Mouse (Mus musculus): Measurements from ENCODE around the gene Tmco1. TPM values are rescaled to one million over a fixed set of nuclear protein-coding genes. Genes with fewer than 3 reads are reported as not detected.

Gene Tmco1
- polyA plus RNA-seq, 1 experiment from 2014 or later = 63.5 TPM

DNA sequence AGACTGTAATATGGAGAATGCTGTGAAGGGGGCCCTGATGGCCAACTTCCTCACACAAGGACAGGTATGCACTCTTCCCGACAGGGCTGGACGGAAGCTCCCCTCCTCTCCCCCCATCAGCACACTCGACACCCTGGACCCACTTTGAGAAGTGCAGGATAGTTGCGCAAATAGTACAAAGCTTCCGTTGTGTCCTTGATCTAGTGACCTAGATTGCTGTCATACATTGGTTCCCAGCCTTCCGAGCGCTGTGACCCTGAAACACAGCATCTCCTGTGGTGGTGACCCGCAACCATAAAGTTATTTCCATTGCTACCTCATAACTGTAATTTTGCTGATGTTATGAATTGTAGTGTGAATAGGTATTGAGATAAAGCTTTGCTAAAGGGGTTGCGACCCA is 49.2 kb downstream of the Tmco1 start:
- Histone ChIP-seq H3K27me3 (no peaks in the 10 kb centered on the region), H3K4me2 (no peak overlapping the region), H3K9ac (replicated peaks) (no peak overlapping the region), H3K9me3 (no peaks in the 10 kb centered on the region), H3K27ac (no peak overlapping the region), H3K4me1 (replicated peaks) (no peaks in the 10 kb centered on the region), H3K4me3 (replicated peaks) (no peak overlapping the region), H3K36me3 (peaks cover 42% of the 10 kb centered on the region)
- ATAC-seq (ENCODE audit: insufficient number of reproducible peaks, insufficient read depth, low FRiP score, low TSS enrichment, low read depth) = no peak
- 93% methylated on average over 9 of the region's 9 CpGs for WGBS

DNA sequence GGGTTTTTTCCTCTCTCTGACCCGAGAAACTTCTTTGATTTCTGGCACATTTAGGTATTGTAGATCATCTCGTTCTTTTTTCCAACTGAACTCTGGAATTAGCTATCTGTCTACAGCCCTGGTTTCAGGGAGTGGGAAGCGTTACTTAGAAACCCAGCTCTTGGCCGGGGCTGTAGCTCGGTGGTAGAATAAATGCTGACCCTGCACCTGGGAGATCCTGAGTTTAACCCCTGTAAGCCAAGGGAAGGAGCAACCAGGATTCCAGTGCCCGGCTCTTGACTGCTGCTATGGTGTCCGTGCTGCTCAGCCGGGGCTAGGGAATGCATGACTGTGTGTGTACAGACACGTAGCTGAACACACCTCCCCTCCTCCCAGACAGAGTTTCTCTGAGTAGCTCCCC is 50.6 kb downstream of the Tmco1 start:
- WGBS = 85% methylated on average over 9 of the region's 9 CpGs
- Histone ChIP-seq H3K9me3 (no peaks in the 10 kb centered on the region), H3K4me1 (replicated peaks) (0 out of 2 replicates have a peak, but pooled peaks cover 3% of the 10 kb centered on the region), H3K4me3 (replicated peaks) (no peak overlapping the region), H3K27me3 (no peaks in the 10 kb centered on the region), H3K27ac (no peak overlapping the region), H3K4me2 (no peak overlapping the region), H3K9ac (replicated peaks) (no peak overlapping the region), H3K36me3 (peaks cover 42% of the 10 kb centered on the region)
- no peak for ATAC-seq (ENCODE audit: insufficient number of reproducible peaks, insufficient read depth, low FRiP score, low TSS enrichment, low read depth)

DNA sequence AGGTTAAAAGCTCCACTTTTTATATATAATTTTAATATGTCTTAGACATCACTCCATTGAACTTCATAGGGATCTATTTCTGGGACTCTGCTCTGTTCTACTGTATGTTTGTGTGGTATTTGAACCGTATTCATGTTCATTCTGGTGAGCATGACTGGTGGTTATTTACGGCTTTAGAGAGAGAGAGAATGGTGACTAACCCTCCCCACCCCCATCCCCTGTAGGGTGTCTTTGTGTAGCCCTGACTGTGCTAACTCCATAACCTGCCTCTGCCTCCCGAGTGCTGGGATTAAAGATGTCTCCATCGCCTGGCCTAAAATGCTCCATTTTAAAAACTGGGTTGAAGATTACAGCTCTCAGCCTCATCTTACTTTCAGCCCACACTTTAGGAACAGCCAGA is 52.1 kb downstream of the Tmco1 start:
- no peak overlapping the region for H3K4me2 ChIP-seq
- no peak for ATAC-seq (ENCODE audit: insufficient number of reproducible peaks, insufficient read depth, low FRiP score, low TSS enrichment, low read depth)
- WGBS = 82% methylated on average over 4 of the region's 4 CpGs
- H3K9ac ChIP-seq (replicated peaks) = no peak overlapping the region
- H3K4me3 ChIP-seq (replicated peaks) = no peak overlapping the region
- H3K36me3 ChIP-seq = peaks cover 36% of the 10 kb centered on the region
- no peak overlapping the region for H3K27ac ChIP-seq
- no peaks in the 10 kb centered on the region for H3K27me3 ChIP-seq
- no peaks in the 10 kb centered on the region for H3K9me3 ChIP-seq
- 0 out of 2 replicates have a peak, but pooled peaks cover 3% of the 10 kb centered on the region for H3K4me1 ChIP-seq (replicated peaks)

DNA sequence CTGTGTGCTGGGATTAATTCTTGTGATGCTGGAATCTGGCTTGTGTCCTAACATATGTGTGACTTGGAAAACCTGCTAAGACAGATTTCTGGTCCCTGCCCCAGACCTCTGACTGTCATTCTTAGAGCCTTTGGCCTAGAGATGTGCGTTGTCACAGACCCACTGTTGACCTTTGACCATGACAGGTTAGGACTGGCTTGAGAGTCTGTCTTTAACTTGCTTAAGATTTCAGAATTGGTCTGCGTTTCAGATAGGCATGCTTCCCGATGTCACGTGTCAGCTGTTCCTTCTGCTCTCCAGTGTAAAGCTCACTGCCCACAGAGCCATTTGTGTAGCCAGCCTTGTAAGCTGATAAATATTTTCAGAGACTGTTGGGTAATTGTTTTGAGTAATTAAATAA is 54.6 kb downstream of the Tmco1 start:
- 83% methylated on average over 4 of the region's 4 CpGs for WGBS
- Histone ChIP-seq H3K4me3 (replicated peaks) (no peak overlapping the region), H3K9ac (replicated peaks) (no peak overlapping the region)

DNA sequence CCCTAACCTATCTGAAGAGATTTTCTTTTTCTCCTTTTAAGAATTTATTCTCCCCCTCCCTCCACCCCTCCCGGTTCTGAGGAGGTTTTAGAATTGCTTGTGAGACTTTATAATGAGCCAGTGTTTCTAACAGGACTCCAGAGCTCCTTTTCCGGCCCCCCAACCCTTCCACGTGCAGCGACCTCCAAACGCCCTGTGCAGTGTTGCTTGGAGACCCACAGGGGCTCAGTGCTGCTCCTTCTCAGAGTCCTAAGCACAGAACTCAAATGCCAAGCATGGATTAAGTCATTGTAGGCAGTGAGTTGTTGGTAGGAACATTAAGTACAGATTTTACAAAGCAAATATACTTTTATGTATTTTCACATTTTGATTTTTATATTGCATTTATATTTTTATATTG is 55.1 kb downstream of the Tmco1 start:
- no peak for ATAC-seq (ENCODE audit: insufficient number of reproducible peaks, insufficient read depth, low FRiP score, low TSS enrichment, low read depth)
- Histone ChIP-seq H3K4me2 (no peak overlapping the region), H3K4me3 (replicated peaks) (no peak overlapping the region), H3K4me1 (replicated peaks) (0 out of 2 replicates have a peak, but pooled peaks cover 3% of the 10 kb centered on the region), H3K27me3 (no peaks in the 10 kb centered on the region), H3K27ac (no peak overlapping the region), H3K9ac (replicated peaks) (no peak overlapping the region), H3K36me3 (peaks cover 42% of the 10 kb centered on the region), H3K9me3 (no peaks in the 10 kb centered on the region)
- 61% methylated on average over 5 of the region's 5 CpGs for WGBS

More for the DNA sequence above, 54.6 kb downstream of the Tmco1 start:
- H3K4me2 ChIP-seq = no peak overlapping the region
- H3K27ac ChIP-seq = no peak overlapping the region
- no peaks in the 10 kb centered on the region for H3K27me3 ChIP-seq
- no peaks in the 10 kb centered on the region for H3K9me3 ChIP-seq
- ATAC-seq (ENCODE audit: insufficient number of reproducible peaks, insufficient read depth, low FRiP score, low TSS enrichment, low read depth) = no peak
- 0 out of 2 replicates have a peak, but pooled peaks cover 3% of the 10 kb centered on the region for H3K4me1 ChIP-seq (replicated peaks)
- peaks cover 42% of the 10 kb centered on the region for H3K36me3 ChIP-seq

DNA sequence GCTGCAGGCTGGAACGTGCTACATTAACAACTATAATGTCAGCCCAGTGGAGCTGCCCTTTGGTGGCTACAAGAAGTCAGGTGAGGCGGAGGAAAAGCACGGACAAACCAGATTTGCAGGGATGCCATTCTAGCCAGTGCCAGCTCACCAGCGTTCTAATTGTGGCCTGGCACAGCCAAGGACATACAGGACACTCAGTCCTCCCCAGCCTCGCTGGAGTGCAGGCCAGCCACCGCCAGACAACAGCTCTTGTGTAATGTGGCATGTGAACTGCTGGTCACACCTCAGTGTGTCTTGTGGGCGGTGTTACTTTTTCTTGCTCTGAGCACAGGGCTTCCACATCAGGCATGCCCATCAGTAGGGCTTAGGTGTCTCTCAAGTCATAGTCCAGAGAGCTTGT is 57.6 kb downstream of the Tmco1 start:
- Histone ChIP-seq H3K27ac (no peak overlapping the region), H3K4me3 (replicated peaks) (no peak overlapping the region), H3K9me3 (no peaks in the 10 kb centered on the region), H3K27me3 (no peaks in the 10 kb centered on the region), H3K4me2 (no peak overlapping the region), H3K4me1 (replicated peaks) (0 out of 2 replicates have a peak, but pooled peaks cover 3% of the 10 kb centered on the region), H3K9ac (replicated peaks) (no peak overlapping the region), H3K36me3 (peaks cover 30% of the 10 kb centered on the region; the same call in 1 of the 2 replicates)
- 93% methylated on average over 7 of the region's 7 CpGs for WGBS
- no peak for ATAC-seq (ENCODE audit: insufficient number of reproducible peaks, insufficient read depth, low FRiP score, low TSS enrichment, low read depth)

DNA sequence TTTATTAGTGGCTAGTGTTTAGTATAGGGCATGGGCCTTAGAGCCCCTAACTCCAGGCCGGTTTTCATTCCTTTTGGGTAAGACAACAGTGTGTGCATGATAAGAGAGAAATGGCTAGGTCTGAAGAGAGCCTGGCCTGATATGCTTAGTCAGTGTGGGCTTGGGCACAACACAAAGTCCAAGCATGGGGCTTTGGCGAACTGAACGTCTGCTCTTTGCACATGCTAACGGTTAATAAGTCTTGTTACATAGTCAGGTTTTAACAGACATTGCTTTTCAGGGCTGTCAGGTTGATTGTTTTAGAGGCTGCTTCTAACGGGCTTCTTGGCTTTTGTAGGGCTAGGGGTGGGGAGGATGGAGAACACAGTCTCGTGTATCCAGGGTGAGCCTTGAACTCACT is 58.4 kb downstream of the Tmco1 start:
- Histone ChIP-seq H3K27ac (no peak overlapping the region), H3K27me3 (no peaks in the 10 kb centered on the region), H3K4me2 (no peak overlapping the region), H3K9me3 (no peaks in the 10 kb centered on the region), H3K36me3 (peaks cover 30% of the 10 kb centered on the region; the same call in 1 of the 2 replicates), H3K4me3 (replicated peaks) (no peak overlapping the region), H3K4me1 (replicated peaks) (0 out of 2 replicates have a peak, but pooled peaks cover 3% of the 10 kb centered on the region), H3K9ac (replicated peaks) (no peak overlapping the region)
- no peak for ATAC-seq (ENCODE audit: insufficient number of reproducible peaks, insufficient read depth, low FRiP score, low TSS enrichment, low read depth)
- WGBS = 88% methylated on average over 6 of the region's 6 CpGs

DNA sequence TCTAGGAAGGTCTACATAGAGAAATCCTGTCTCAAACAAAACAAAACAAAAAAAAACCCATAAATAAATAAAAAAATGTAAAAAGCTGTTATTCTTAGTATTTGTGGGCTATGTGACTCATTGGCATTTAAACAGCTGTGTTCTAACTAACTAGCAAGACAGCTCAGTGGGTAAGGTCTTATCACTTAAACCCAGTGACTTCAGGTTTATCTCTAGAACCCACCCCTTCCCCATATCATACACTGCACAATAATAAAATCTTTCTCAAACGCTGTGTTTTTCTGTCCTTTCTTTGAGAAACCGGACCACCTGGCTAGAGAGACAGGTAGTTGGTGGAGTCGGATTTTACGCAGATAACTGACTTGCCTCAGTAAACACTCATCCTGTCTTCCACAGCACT is 59.8 kb downstream of the Tmco1 start:
- Histone ChIP-seq H3K9ac (replicated peaks) (no peak overlapping the region), H3K27me3 (no peaks in the 10 kb centered on the region), H3K4me3 (replicated peaks) (no peak overlapping the region), H3K36me3 (peaks cover 30% of the 10 kb centered on the region; the same call in 1 of the 2 replicates), H3K4me2 (no peak overlapping the region), H3K9me3 (no peaks in the 10 kb centered on the region), H3K4me1 (replicated peaks) (0 out of 2 replicates have a peak, but pooled peaks cover 3% of the 10 kb centered on the region), H3K27ac (no peak overlapping the region)
- no peak for ATAC-seq (ENCODE audit: insufficient number of reproducible peaks, insufficient read depth, low FRiP score, low TSS enrichment, low read depth)
- 87% methylated on average over 4 of the region's 4 CpGs for WGBS

DNA sequence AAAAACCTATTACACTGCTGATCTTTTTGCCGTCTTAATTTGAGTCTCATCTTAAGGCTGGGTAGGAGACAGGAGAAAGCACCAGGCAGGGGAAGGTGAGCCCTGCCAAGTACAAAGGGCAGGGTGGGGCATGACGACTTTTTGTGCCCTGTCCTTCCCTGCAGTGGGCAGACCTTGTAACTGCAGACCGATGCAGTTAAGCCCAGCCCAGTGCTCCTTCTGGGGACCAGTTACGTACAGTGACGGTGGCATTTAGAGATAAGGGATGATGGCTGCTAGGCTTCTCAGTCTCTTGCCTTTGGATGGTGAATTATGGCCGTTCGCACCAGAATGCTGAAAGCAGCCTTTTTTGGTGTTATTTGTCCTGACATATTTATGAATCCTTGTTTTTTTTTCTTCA is 60.3 kb downstream of the Tmco1 start:
- no peak overlapping the region for H3K4me3 ChIP-seq (replicated peaks)
- H3K9me3 ChIP-seq = no peaks in the 10 kb centered on the region
- H3K4me1 ChIP-seq (replicated peaks) = no peaks in the 10 kb centered on the region
- no peak overlapping the region for H3K9ac ChIP-seq (replicated peaks)
- peaks cover 30% of the 10 kb centered on the region; the same call in 1 of the 2 replicates for H3K36me3 ChIP-seq
- H3K4me2 ChIP-seq = no peak overlapping the region
- 80% methylated on average over 7 of the region's 7 CpGs for WGBS
- H3K27me3 ChIP-seq = no peaks in the 10 kb centered on the region
- no peak for ATAC-seq (ENCODE audit: insufficient number of reproducible peaks, insufficient read depth, low FRiP score, low TSS enrichment, low read depth)
- no peak overlapping the region for H3K27ac ChIP-seq

DNA sequence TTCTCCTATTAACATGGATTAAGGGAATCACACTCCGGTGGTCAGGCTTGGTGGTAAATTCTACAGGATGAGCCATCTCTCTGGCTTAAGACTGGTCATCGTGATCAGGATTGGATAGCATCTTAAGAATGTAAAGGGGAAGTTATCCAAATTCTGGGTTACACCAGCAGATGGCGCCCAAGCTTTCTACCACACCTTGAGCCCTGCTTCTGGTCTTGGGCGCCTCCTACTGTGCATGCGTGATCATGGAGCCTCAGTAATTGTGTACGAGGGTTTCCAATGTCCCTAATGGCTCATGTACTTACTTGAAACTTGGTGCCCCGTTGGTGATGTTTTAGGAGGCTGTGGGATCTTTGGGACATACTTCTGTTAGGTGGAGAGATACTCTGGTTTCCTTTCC is 61.7 kb downstream of the Tmco1 start:
- WGBS = 6% methylated on average over 7 of the region's 7 CpGs
- no peak for ATAC-seq (ENCODE audit: insufficient number of reproducible peaks, insufficient read depth, low FRiP score, low TSS enrichment, low read depth)
- Histone ChIP-seq H3K27ac (no peak overlapping the region), H3K9me3 (no peaks in the 10 kb centered on the region), H3K4me2 (no peak overlapping the region), H3K36me3 (peaks cover 25% of the 10 kb centered on the region; the same call in 1 of the 2 replicates), H3K4me1 (replicated peaks) (peaks cover 7% of the 10 kb centered on the region; the same call in 1 of the 2 replicates), H3K27me3 (no peaks in the 10 kb centered on the region), H3K4me3 (replicated peaks) (no peak overlapping the region), H3K9ac (replicated peaks) (no peak overlapping the region)

DNA sequence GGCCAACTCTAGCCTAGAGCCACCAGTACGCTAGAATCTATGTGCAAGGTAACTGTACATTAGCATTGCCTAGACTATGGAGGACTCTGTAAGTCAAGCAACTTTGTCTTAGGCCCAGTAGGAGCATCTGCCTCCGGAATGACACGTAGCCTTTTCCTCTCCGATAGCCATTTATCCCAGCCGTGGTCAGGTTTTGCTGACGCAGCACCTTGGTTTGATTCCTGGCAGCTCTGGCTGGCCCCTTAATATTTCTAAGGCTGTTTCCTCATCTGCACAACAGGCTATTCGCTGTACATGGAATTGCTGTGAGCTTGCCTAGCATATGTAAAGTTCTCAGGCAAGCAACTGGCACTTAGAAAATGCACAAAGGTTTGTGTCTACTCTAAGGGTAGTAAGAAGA is 64.6 kb downstream of the Tmco1 start:
- H3K4me2 ChIP-seq = no peak overlapping the region
- no peaks in the 10 kb centered on the region for H3K27me3 ChIP-seq
- H3K4me3 ChIP-seq (replicated peaks) = no peak overlapping the region
- H3K27ac ChIP-seq = no peak overlapping the region
- peaks cover 7% of the 10 kb centered on the region; the same call in 1 of the 2 replicates for H3K4me1 ChIP-seq (replicated peaks)
- H3K9ac ChIP-seq (replicated peaks) = no peak overlapping the region
- no peak for ATAC-seq (ENCODE audit: insufficient number of reproducible peaks, insufficient read depth, low FRiP score, low TSS enrichment, low read depth)
- no peaks in the 10 kb centered on the region for H3K9me3 ChIP-seq
- peaks cover 7% of the 10 kb centered on the region; the same call in 1 of the 2 replicates for H3K36me3 ChIP-seq
- 95% methylated on average over 7 of the region's 7 CpGs for WGBS
